Mouse (Mus musculus): ENCODE measurements around the gene Rhbdf2.
A peak's percentile ranks its signal among the peaks of the same experiment; 100 is the strongest.
"Not testable (repeated sequence)": the region's sequence is repeated elsewhere in the genome, so short reads cannot be mapped to it uniquely, and the experiment has no call there.

Gene Rhbdf2

GRCm38 (mm10) chr11:116619561-116619960 lies 7.3 kb downstream of the Rhbdf2 start:
- no peak for DNase-seq (ENCODE audit: low read depth, low spot score)

- no peak for DNase-seq (ENCODE audit: low read depth, low spot score)
Observed at GRCm38 (mm10) chr11:116619156-116619555, 7.7 kb downstream of the Rhbdf2 start.

- no peak for DNase-seq (ENCODE audit: low read depth, low spot score)
Observed at GRCm38 (mm10) chr11:116618666-116619065, 8.2 kb downstream of the Rhbdf2 start.

- DNase-seq (ENCODE audit: low read depth, low spot score): no peak
Observed at GRCm38 (mm10) chr11:116617641-116618040, 9.2 kb downstream of the Rhbdf2 start.

GRCm38 (mm10) chr11:116616438-116617118 lies 10.2 kb downstream of the Rhbdf2 start:
- no peak for DNase-seq (ENCODE audit: low read depth, low spot score)

- no peak for DNase-seq (ENCODE audit: low read depth, low spot score)
Observed at GRCm38 (mm10) chr11:116615735-116616437, 10.9 kb downstream of the Rhbdf2 start.

GRCm38 (mm10) chr11:116613234-116613633 lies 13.6 kb downstream of the Rhbdf2 start:
- DNase-seq (ENCODE audit: low read depth, low spot score): no peak

GRCm38 (mm10) chr11:116612554-116612953 lies 14.3 kb downstream of the Rhbdf2 start:
- no peak for DNase-seq (ENCODE audit: low read depth, low spot score)

GRCm38 (mm10) chr11:116611883-116612282 lies 14.9 kb downstream of the Rhbdf2 start:
- DNase-seq (ENCODE audit: low read depth, low spot score): no peak

GRCm38 (mm10) chr11:116611168-116611567 lies 15.7 kb downstream of the Rhbdf2 start:
- DNase-seq (ENCODE audit: low read depth, low spot score): not testable (repeated sequence)

GRCm38 (mm10) chr11:116609965-116610630 lies 16.7 kb downstream of the Rhbdf2 start:
- DNase-seq (ENCODE audit: low read depth, low spot score): no peak

- DNase-seq (ENCODE audit: low read depth, low spot score): no peak
Observed at GRCm38 (mm10) chr11:116607717-116608116, 19.1 kb downstream of the Rhbdf2 start.

GRCm38 (mm10) chr11:116604097-116604496 lies 22.7 kb downstream of the Rhbdf2 start:
- DNase-seq (ENCODE audit: low read depth, low spot score): no peak

GRCm38 (mm10) chr11:116603339-116603738 lies 23.5 kb downstream of the Rhbdf2 start:
- no peak for DNase-seq (ENCODE audit: low read depth, low spot score)

- DNase-seq (ENCODE audit: low read depth, low spot score): no peak
Observed at GRCm38 (mm10) chr11:116602043-116602442, 24.8 kb downstream of the Rhbdf2 start.

GRCm38 (mm10) chr11:116601166-116601565 lies 25.7 kb downstream of the Rhbdf2 start:
- DNase-seq (ENCODE audit: low read depth, low spot score): no peak

GRCm38 (mm10) chr11:116599230-116599629 lies 27.6 kb downstream of the Rhbdf2 start:
- DNase-seq (ENCODE audit: low read depth, low spot score): no peak

GRCm38 (mm10) chr11:116598193-116598592 lies 28.6 kb downstream of the Rhbdf2 start:
- no peak for DNase-seq (ENCODE audit: low read depth, low spot score)

- DNase-seq (ENCODE audit: low read depth, low spot score): no peak
Observed at GRCm38 (mm10) chr11:116596766-116597165, 30.1 kb downstream of the Rhbdf2 start.

- no peak for DNase-seq (ENCODE audit: low read depth, low spot score)
Observed at GRCm38 (mm10) chr11:116593345-116593744, 33.5 kb downstream of the Rhbdf2 start.

GRCm38 (mm10) chr11:116592428-116592827 lies 34.4 kb downstream of the Rhbdf2 start:
- DNase-seq (ENCODE audit: low read depth, low spot score): peak; percentile 79

- DNase-seq (ENCODE audit: low read depth, low spot score): no peak
Observed at GRCm38 (mm10) chr11:116591621-116592020, 35.2 kb downstream of the Rhbdf2 start.

GRCm38 (mm10) chr11:116589574-116589973 lies 37.2 kb downstream of the Rhbdf2 start:
- DNase-seq (ENCODE audit: low read depth, low spot score): no peak

Measured in retina, adult 2 months (tissue).